Mouse (Mus musculus) splenic B cell, adult 2 months (primary cell): ENCODE results near the gene Srd5a1.

Experiments used
- DNase-seq: peaks from one replicate; pipeline ENCODE4 v3.0.0-alpha.2; 2011; ENCODE audit warnings: low read depth, low spot score
- H3K27me3 ChIP-seq: 2 replicates; pipeline ENCODE4 v1.6.1; 2012; ENCODE audit warnings: mild to moderate bottlenecking, low read length, moderate library complexity, mixed read lengths; ENCODE audit not compliant: control insufficient read depth, poor library complexity, insufficient read depth, severe bottlenecking
- H3K36me3 ChIP-seq: 2 replicates; pipeline ENCODE4 v1.6.1; 2012; ENCODE audit warnings: mild to moderate bottlenecking, low read length, moderate library complexity, mixed read lengths; ENCODE audit not compliant: control insufficient read depth, poor library complexity, insufficient read depth, severe bottlenecking

Gene Srd5a1

DNA sequence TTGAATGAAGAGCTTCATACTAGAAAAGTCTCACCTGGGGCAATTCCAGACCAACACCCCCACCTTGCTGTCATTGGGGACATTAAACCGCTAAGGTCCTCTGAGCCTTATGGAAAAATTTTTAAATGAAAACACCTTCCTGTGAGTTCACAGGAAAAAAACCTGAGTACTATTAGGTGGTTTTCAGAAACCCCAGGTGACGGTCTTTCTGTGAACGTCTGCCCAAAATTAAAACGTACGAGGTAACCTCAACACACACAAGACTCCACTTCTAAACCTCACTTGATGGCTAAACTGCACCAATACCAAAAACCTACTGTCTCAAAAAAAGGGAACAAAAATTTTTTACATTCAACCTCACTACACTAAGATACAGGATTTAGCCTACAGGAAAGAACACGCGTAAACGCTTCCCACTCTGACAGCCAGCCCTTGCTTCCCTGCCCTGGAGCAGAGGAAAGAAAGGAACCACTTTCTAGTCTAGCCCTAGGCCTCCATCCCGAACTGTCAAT, 78.3 kb downstream of the Srd5a1 start:
- DNase-seq, result peak; percentile 30
- no peaks in the 10 kb centered on the region for H3K27me3 ChIP-seq

DNA sequence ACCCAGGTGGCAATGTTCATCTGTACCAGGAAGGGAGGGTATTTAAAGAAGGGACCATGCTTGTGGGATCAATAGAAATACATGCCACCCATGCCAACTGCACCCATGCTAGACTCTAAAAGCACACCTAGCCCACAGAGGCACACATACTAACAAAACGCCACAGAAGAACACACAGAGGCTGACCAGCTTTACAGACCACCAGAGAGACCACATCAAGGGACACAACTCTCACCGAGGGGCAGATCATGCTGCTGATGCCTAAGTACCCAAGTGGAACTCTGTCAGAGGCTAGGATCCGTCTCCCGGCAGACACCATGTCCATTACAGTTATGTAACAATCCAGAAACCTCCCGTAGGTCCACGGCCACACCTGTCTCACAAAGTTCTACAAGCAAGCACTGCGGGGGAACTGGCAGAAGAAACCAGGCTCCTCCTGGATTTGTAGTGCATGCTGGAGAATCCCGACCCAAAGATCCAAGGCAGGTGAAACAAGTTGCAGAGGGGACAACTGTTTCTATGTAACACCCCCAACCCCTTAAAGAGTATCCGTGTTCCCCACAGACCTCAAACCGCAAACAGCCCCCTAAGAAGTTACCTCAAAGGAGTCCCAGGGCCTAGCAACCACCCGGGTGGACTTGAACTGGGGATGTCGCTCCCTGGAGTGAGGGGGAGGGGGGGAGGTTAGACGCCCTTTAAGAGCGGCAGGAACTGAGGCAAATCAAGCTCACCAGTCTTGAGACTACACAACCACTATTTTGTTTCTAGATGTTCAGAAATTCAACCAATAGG, 78.9 kb downstream of the Srd5a1 start:
- no peak for DNase-seq
- no peaks in the 10 kb centered on the region for H3K36me3 ChIP-seq

More for the DNA sequence above, 78.3 kb downstream of the Srd5a1 start:
- H3K36me3 ChIP-seq, result no peaks in the 10 kb centered on the region

DNA sequence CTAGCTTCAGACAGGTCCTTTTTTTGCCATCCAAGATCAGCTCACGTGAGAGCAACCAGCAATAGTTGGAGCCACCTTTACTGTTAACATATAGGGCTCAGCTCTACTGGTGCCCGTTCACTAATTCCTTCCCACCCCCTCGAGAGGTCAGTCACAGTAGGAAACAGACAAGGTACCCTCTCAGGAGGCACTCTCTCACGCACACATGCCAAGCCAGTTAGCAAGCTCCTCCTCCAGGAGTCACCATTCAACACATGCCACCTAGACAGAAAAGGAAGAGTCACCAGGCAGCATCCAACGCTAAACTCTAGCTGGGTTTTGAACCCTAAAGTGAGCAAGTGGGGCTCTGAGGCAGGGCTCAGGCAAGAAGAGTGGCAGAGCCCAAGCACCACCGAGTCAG, 79.8 kb downstream of the Srd5a1 start:
- no peak for DNase-seq
- Histone ChIP-seq H3K27me3 (no peaks in the 10 kb centered on the region), H3K36me3 (no peaks in the 10 kb centered on the region)

More for the DNA sequence above, 78.9 kb downstream of the Srd5a1 start:
- H3K27me3 ChIP-seq, result no peaks in the 10 kb centered on the region

- no peaks in the 10 kb centered on the region for H3K36me3 ChIP-seq
These were observed 80.3 kb downstream of the Srd5a1 start for GRCm38 (mm10) chr13:69530951-69531350.

DNA sequence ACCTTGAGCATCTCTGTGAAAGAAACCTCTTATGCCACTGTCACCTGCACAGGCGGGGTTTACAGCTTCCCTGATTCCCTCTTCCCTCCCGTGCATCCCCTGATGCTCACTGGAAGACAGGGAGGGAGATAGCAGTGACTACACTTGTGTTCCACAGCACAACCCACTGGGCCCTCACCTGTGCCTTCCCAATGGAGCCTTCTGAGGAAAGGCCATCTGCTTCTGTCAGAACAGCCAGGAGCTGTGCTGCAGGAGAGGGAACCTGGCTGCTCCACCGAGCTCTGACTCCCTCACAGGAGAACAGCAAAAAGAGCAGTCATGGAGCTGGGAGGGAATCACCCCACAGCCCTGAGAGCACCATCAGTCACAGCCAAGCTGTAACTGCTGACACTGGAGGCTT, 81.1 kb downstream of the Srd5a1 start:
- H3K36me3 ChIP-seq, result no peaks in the 10 kb centered on the region
- no peaks in the 10 kb centered on the region for H3K27me3 ChIP-seq
- no peak for DNase-seq

More at GRCm38 (mm10) chr13:69530951-69531350, 80.3 kb downstream of the Srd5a1 start:
- no peak for DNase-seq
- H3K27me3 ChIP-seq, result no peaks in the 10 kb centered on the region

DNA sequence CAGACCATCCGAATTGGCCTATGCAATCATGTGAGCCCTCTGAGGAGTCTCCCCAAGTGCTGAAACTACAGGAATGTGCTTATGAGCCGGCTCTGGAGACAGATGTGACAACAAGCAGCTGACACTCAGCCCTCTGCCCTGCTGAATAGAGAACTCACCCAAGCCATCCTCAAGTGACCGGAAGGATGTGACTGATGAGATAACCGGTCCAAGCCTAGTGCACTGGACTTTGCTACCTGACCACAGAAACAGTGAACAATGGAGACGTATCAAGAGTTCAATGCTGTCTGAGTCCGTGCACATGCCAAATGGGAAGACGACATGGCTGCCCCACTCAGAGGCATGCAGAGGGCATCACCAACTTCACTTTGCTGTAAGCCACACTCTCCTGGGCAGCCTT, 82.7 kb downstream of the Srd5a1 start:
- no peaks in the 10 kb centered on the region for H3K36me3 ChIP-seq
- DNase-seq, result no peak

GRCm38 (mm10) chr13:69525867-69526266, 85.4 kb downstream of the Srd5a1 start:
- H3K27me3 ChIP-seq, result no peaks in the 10 kb centered on the region
- H3K36me3 ChIP-seq, result no peaks in the 10 kb centered on the region
- DNase-seq, result no peak

More for the DNA sequence above, 82.7 kb downstream of the Srd5a1 start:
- H3K27me3 ChIP-seq, result no peaks in the 10 kb centered on the region

DNA sequence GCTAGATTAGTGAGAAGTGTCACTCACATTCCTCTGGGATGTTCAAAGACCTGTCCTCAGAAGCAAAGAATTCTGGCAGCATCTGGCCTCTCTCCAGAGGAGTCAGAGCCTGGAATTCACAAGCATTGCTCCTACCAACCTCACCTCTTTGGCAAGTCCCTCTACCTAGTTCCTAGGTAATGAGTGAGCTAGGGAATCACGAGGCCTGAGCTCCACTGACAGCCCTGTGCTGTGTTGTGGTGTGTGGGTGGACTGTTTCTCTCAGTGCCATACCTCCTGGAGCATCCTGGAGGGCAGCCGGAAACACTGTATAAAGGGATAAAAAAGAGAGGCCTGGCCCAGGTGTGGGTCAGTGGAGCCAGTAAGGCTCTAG, 87.1 kb downstream of the Srd5a1 start:
- Histone ChIP-seq H3K36me3 (no peaks in the 10 kb centered on the region), H3K27me3 (no peaks in the 10 kb centered on the region)
- DNase-seq, result no peak
